Mouse (Mus musculus) cerebellum, adult 2 months (tissue): Measurements from ENCODE around the gene Gm26965.

Experiments
- CTCF ChIP-seq: fragments of 200-500 bp; IDR thresholded peaks from 2 replicates; pipeline ENCODE4 v1.5.1; 2011; ENCODE audit warnings: low read depth, mild to moderate bottlenecking, control low read depth, low read length, moderate library complexity, borderline replicate concordance; ENCODE audit not compliant: insufficient read depth
- POLR2A ChIP-seq: fragments of 200-500 bp; IDR thresholded peaks from 2 replicates; pipeline ENCODE4 v1.6.1; 2011; ENCODE audit warnings: low read length, control low read depth, borderline replicate concordance; ENCODE audit not compliant: insufficient read depth

GRCm38 (mm10) chr13:67545941-67546340, 20.0 kb upstream of the Gm26965 start:
- TF ChIP-seq POLR2A (no peak), CTCF (no peak)
